Mouse (Mus musculus): ENCODE results near the gene Grin1. TPM values are rescaled to one million over a fixed set of nuclear protein-coding genes. Genes with fewer than 3 reads are reported as not detected.

The Grin1 gene
- total RNA-seq, 2 experiments from 2014 or later: not detected

DNA sequence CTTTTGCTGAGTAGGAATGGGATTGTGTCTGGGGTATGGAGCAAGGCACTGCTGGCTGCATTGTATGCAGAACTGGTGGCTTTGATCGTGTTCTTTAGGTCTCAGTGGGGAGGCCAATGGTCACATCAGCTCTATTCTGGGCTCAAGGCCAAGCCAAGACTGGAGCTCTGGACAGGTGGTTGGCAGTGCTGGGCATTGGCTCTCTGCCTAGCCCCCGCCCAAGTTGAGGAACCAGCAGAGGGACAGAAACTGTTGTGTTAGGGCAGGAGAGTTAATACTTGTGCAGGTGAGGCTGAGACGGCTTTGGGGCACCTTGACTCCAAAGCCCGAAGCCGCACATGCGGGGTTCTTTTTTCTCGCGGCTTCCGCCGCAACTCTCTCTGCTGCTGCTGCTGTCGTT is 29.3 kb downstream of the Grin1 start, which contains the start of gene Lrrc26:
Gene Lrrc26, plus strand, starts transcription at position 265 of the 400 bp plus-strand sequence.
- DNase-seq (ENCODE audit: low spot score): no peak
- intact Hi-C loops (cut with DNase I): loop anchor here (5.0 kb wide), 1 partner anchor 62 kb away; no protein-coding TSS in a partner anchor

GRCm38 (mm10) chr2:25288734-25289345 is 30.1 kb downstream of the Grin1 start:
- intact Hi-C loops (cut with DNase I): no loop called here
- no peak for DNase-seq (ENCODE audit: low spot score)

GRCm38 (mm10) chr2:25287927-25288649 is 30.9 kb downstream of the Grin1 start, which contains the start of gene Tmem210:
Tmem210 (plus strand) TSS chr2:25288145.
- no peak for DNase-seq (ENCODE audit: low spot score)

DNA sequence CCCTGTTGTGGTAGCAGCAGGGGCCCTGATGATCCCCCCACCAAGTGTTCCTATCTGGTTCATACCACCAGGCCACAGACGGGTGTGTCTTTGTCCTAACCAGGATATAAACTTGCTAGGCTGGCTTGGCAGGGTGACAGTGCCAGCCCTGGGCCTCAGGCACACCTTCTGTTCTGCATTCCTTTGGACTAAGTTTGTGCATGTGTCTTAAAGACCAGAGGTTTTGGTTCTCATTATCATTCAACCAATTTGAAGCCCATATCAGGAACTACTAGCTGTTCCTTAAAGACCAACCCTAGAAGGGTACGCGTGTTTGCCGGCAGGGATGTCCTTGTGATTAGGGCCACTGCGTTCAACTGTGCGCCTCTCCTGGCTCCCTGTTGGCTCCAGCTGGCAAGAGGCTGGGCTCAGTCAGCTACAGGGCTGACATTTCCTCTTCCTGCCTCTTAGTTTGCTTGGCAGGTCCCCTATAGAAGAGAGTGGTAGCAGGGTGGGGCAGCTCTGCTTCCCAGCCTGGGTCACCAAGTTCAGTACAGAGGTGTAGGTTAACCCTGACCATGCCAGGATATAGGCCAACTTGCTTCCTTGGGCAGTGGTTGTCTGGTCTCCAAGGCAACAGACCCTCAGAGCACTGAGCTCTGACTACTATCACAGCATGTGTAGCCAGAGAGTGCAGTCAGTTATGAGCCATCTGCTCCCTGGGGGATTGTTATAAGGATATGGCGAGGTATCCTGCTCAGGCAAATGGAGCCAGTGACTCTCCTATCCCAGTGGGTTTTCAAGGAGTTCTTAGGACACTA is 31.9 kb downstream of the Grin1 start:
- intact Hi-C loops (cut with DNase I): no loop called here
- DNase-seq (ENCODE audit: low spot score): no peak

More at GRCm38 (mm10) chr2:25287927-25288649, 30.9 kb downstream of the Grin1 start, which contains the start of gene Tmem210:
- intact Hi-C loops (cut with DNase I): no loop called here

DNA sequence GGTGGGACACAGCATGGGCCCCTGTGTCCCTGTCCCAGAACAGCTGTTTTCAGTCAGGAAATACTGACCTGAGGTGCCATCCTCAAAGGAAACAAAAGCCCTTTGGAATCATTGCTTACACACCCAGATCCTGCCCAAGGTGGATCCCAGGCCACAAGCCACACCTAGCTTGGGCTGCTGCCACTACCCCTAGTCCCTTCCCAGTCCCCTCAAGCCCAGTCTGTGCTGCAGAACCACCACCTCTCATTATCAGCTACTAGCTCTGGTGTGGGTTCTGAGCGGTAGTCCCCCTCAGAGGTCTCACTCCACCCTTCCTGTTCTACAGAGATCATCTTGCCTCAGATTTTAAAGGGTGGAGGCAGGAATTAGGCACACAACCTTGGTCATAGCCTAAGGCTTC is 32.7 kb downstream of the Grin1 start:
- no peak for DNase-seq (ENCODE audit: low spot score)
- intact Hi-C loops (cut with DNase I): no loop called here

DNA sequence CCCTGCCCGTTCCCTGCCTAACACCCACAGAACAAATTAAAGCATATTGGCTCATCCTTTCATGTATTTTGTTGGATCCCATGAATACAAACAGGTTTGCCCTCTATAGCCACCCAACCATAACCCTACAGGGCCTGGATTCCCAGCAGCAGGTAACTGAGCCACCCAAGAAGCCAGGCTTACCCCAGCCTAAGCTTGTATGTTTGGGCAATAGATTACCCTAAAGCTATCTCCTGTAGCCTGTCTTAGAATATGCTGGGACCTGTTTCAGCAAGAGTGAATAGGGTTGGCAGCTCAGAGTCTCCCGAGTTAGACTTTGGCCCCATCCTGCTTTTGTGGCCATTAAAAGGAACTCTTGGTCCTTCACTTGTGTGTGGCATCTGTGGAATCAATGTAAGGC is 33.4 kb downstream of the Grin1 start:
- no peak for DNase-seq (ENCODE audit: low spot score)
- intact Hi-C loops (cut with DNase I): no loop called here

GRCm38 (mm10) chr2:25278928-25279882 is 39.8 kb downstream of the Grin1 start:
- intact Hi-C loops (cut with DNase I): loop anchor here (2.0 kb wide), 1 partner anchor 14 kb away; no protein-coding TSS in a partner anchor
- DNase-seq (ENCODE audit: low spot score): no peak

- no peak for DNase-seq (ENCODE audit: low spot score)
- intact Hi-C loops (cut with DNase I): loop anchor here (5.0 kb wide), 1 partner anchor 59 kb away; the partner anchor contains the start of gene Man1b1
Measured at GRCm38 (mm10) chr2:25273010-25273409, 46.0 kb downstream of the Grin1 start.

DNA sequence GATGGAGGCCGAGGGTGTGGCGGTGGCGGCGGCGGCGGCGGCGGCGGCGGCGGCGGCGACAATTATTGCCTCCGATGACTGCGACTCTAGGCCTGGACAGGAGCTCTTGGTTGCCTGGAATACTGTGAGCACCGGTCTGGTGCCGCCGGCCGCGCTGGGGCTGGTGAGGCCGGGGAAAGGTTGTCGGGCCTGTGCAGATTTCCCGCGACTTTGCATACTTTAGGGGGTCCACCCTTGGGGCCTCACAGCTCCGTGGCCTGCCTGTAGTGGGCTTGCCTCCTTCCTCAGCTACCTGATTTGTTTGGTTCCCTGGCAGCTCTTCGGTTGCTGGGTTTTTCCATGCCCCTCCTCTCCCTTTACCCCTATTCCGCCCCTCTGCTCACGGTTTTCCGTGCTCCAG is 46.5 kb downstream of the Grin1 start:
- intact Hi-C loops (cut with DNase I): loop anchor here (5.0 kb wide), 1 partner anchor 60 kb away; the partner anchor contains the start of gene Man1b1
- no peak for DNase-seq (ENCODE audit: low spot score)

DNA sequence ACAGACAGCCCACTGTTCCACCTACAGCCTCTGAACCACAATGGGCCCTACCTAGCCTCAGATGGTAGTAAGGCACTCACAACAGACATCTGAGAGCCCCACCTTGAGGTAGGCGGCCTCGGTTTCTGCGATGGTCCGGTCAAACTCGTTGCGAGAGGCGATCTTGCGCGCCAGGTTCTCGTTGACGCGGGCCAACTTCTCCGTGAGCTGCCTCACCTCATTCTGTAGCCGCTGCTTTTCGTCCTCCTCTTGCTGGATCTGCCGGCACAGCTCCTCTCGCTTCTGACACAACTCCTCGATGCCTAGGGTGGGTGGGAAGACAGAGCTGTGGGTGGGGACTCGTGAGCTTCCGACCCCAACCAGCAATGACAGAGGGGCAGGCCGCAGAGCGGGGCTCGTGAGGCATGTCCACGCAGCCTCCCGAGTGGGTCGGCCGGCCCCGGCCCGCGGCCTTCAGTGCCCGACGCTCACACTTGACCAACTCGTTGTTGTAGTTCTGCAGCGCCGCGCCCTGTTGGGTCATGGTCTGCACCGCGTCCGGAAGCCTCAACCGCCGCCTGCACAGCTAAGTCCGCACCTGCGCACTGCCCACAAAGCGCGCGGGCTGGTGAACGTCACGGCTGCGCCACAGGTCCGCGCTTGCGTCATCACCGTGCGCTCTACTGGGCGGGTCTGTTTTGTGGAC is 47.0 kb downstream of the Grin1 start, which contains the start of the genes Ssna1 and Anapc2:
Gene Ssna1, minus strand, starts transcription at position 612 of the 685 bp plus-strand sequence.
Gene Anapc2, plus strand, starts transcription at position 652 of the 685 bp plus-strand sequence.
- intact Hi-C loops (cut with DNase I): loop anchor here (5.0 kb wide), 1 partner anchor 60 kb away; the partner anchor contains the start of gene Man1b1
- DNase-seq (ENCODE audit: low spot score): peak; percentile 93

- intact Hi-C loops (cut with DNase I): no loop called here
- no peak for DNase-seq (ENCODE audit: low spot score)
Measured at GRCm38 (mm10) chr2:25267746-25268309, 51.2 kb downstream of the Grin1 start.

DNA sequence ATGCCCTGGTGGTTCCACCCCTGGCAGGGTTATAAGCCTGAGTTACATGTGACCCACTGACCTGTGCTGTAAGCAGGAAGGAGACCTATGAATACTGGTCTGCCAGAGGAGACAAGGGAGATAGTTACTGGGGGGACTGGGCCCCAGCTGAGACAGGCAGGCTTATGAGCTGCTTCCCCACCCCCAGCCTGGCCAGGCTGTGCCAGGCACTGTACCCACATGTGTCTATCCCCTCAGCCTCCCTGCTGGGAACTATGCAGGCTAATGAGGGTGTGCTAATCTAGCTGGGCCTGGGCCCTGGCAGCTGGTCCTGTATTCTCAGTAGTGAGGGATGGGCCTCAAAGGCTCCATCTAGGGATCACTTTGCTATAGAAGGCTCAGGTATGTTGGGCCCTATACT is 51.7 kb downstream of the Grin1 start:
- DNase-seq (ENCODE audit: low spot score): no peak
- intact Hi-C loops (cut with DNase I): no loop called here

GRCm38 (mm10) chr2:25266720-25267119 is 52.3 kb downstream of the Grin1 start:
- intact Hi-C loops (cut with DNase I): no loop called here
- peak; percentile 31 for DNase-seq (ENCODE audit: low spot score)

- intact Hi-C loops (cut with DNase I): no loop called here
- DNase-seq (ENCODE audit: low spot score): peak; percentile 31
Measured at GRCm38 (mm10) chr2:25265897-25266656, 52.9 kb downstream of the Grin1 start.

GRCm38 (mm10) chr2:25264851-25265250 is 54.1 kb downstream of the Grin1 start:
- DNase-seq (ENCODE audit: low spot score): no peak
- intact Hi-C loops (cut with DNase I): no loop called here

GRCm38 (mm10) chr2:25264286-25264660 is 54.7 kb downstream of the Grin1 start:
- no peak for DNase-seq (ENCODE audit: low spot score)
- intact Hi-C loops (cut with DNase I): no loop called here

- DNase-seq (ENCODE audit: low spot score): no peak
- intact Hi-C loops (cut with DNase I): no loop called here
Measured at GRCm38 (mm10) chr2:25263623-25264285, 55.2 kb downstream of the Grin1 start.
